Mouse (Mus musculus) limb, embryonic 10.5 days (tissue): ENCODE data around the gene Sqstm1. TPM values are rescaled to one million over a fixed set of nuclear protein-coding genes. Genes with fewer than 3 reads are reported as not detected.

ENCODE experiments used
- DNase-seq: peaks from one replicate; pipeline ENCODE4 v3.0.0-alpha.2; 2017; ENCODE audit warnings: low spot score
- H3K27ac ChIP-seq: fragments of 300-500 bp; sonication (generic); 2 replicates; pipeline ENCODE4 v1.5.1; 2016; ENCODE audit warnings: mild to moderate bottlenecking
- H3K27me3 ChIP-seq: fragments of 300-500 bp; sonication (generic); 2 replicates; pipeline ENCODE4 v1.6.1; 2016; ENCODE audit warnings: low read depth, mild to moderate bottlenecking; ENCODE audit not compliant: poor library complexity, severe bottlenecking
- H3K36me3 ChIP-seq: fragments of 300-500 bp; sonication (generic); 2 replicates; pipeline ENCODE4 v1.6.1; 2016; ENCODE audit warnings: mild to moderate bottlenecking, moderate library complexity
- H3K4me1 ChIP-seq: fragments of 300-500 bp; sonication (generic); 2 replicates; pipeline ENCODE4 v1.6.1; 2016
- H3K4me3 ChIP-seq: fragments of 300-500 bp; sonication (generic); 2 replicates; pipeline ENCODE4 v1.5.1; 2016; ENCODE audit warnings: mild to moderate bottlenecking, moderate library complexity
- H3K9me3 ChIP-seq: fragments of 300-500 bp; sonication (generic); replicated peaks from 2 replicates; pipeline ENCODE4 v1.6.1; 2016; ENCODE audit warnings: mild to moderate bottlenecking
- WGBS: fragments of 180-500 bp; shearing (Covaris S2); methylation state at CpG from one replicate; pipeline ENCODE4 v1.1.7; 2016; 5-methylcytosine and 5-hydroxymethylcytosine counted together
- polyA plus RNA-seq: library from polyadenylated mRNA; unstranded; fragments of >200 nt; fragmentation: Nextera tagmentation; extraction: Ambion mirVana; gene quantifications from 2 replicates; pipeline ENCODE4 v1.2.1, GENCODE M21; 2016

Gene Sqstm1
- polyA plus RNA-seq, 1 experiment from 2014 or later: 137 TPM

GRCm38 (mm10) chr11:50168352-50168751 is 42.3 kb downstream of the Sqstm1 start:
- WGBS: 82% methylated on average over 5 of the region's 5 CpGs
- no peaks in the 10 kb centered on the region for H3K4me1 ChIP-seq
- H3K27ac ChIP-seq: no peak overlapping the region
- peaks cover 65% of the 10 kb centered on the region for H3K36me3 ChIP-seq
- no peak for DNase-seq
- H3K27me3 ChIP-seq: no peaks in the 10 kb centered on the region
- H3K4me3 ChIP-seq: no peak overlapping the region
- H3K9me3 ChIP-seq: no peaks in the 10 kb centered on the region

GRCm38 (mm10) chr11:50162338-50163050 is 48.1 kb downstream of the Sqstm1 start:
- H3K4me1 ChIP-seq: no peaks in the 10 kb centered on the region
- no peak overlapping the region for H3K27ac ChIP-seq
- H3K36me3 ChIP-seq: peaks cover 83% of the 10 kb centered on the region
- no peak for DNase-seq
- H3K4me3 ChIP-seq: no peak overlapping the region
- H3K9me3 ChIP-seq: no peaks in the 10 kb centered on the region
- WGBS: 95% methylated on average over 3 of the region's 3 CpGs
- H3K27me3 ChIP-seq: no peaks in the 10 kb centered on the region

GRCm38 (mm10) chr11:50161578-50162304 is 48.9 kb downstream of the Sqstm1 start:
- H3K9me3 ChIP-seq: no peaks in the 10 kb centered on the region
- DNase-seq: peak; percentile 82
- H3K27me3 ChIP-seq: no peaks in the 10 kb centered on the region
- H3K4me3 ChIP-seq: no peak overlapping the region
- peaks cover 90% of the 10 kb centered on the region for H3K36me3 ChIP-seq
- H3K4me1 ChIP-seq: no peaks in the 10 kb centered on the region
- WGBS: 65% methylated on average over 10 of the region's 10 CpGs
- H3K27ac ChIP-seq: no peak overlapping the region

- H3K27ac ChIP-seq: no peak overlapping the region
- DNase-seq: no peak
- H3K9me3 ChIP-seq: no peaks in the 10 kb centered on the region
- no peaks in the 10 kb centered on the region for H3K4me1 ChIP-seq
- WGBS: 84% methylated on average over 4 of the region's 4 CpGs
- peaks cover 98% of the 10 kb centered on the region for H3K36me3 ChIP-seq
- no peak overlapping the region for H3K4me3 ChIP-seq
- no peaks in the 10 kb centered on the region for H3K27me3 ChIP-seq
These were observed 51.3 kb downstream of the Sqstm1 start for GRCm38 (mm10) chr11:50159347-50159746.

- Histone ChIP-seq H3K27ac (no peak overlapping the region), H3K4me3 (no peak overlapping the region), H3K36me3 (peaks cover 98% of the 10 kb centered on the region), H3K9me3 (no peaks in the 10 kb centered on the region), H3K27me3 (no peaks in the 10 kb centered on the region), H3K4me1 (no peaks in the 10 kb centered on the region)
- 87% methylated on average over 7 of the region's 7 CpGs for WGBS
- no peak for DNase-seq
These were observed 52.3 kb downstream of the Sqstm1 start for GRCm38 (mm10) chr11:50158346-50158745.

GRCm38 (mm10) chr11:50156725-50157258 is 53.8 kb downstream of the Sqstm1 start:
- Histone ChIP-seq H3K4me3 (no peak overlapping the region), H3K27me3 (no peaks in the 10 kb centered on the region), H3K36me3 (peaks cover 98% of the 10 kb centered on the region), H3K4me1 (no peaks in the 10 kb centered on the region), H3K9me3 (no peaks in the 10 kb centered on the region), H3K27ac (no peak overlapping the region)
- DNase-seq: no peak
- 95% methylated on average over 16 of the region's 16 CpGs for WGBS

- 93% methylated on average over 2 of the region's 2 CpGs for WGBS
- H3K4me1 ChIP-seq: no peaks in the 10 kb centered on the region
- H3K9me3 ChIP-seq: no peaks in the 10 kb centered on the region
- no peaks in the 10 kb centered on the region for H3K27me3 ChIP-seq
- peaks cover 98% of the 10 kb centered on the region for H3K36me3 ChIP-seq
- DNase-seq: no peak
- H3K27ac ChIP-seq: no peak overlapping the region
- no peak overlapping the region for H3K4me3 ChIP-seq
These were observed 54.8 kb downstream of the Sqstm1 start for GRCm38 (mm10) chr11:50155785-50156184.

GRCm38 (mm10) chr11:50154777-50155520 is 55.7 kb downstream of the Sqstm1 start:
- 86% methylated on average over 12 of the region's 12 CpGs for WGBS
- Histone ChIP-seq H3K27me3 (no peaks in the 10 kb centered on the region), H3K4me1 (no peaks in the 10 kb centered on the region), H3K27ac (no peak overlapping the region), H3K9me3 (no peaks in the 10 kb centered on the region), H3K4me3 (no peak overlapping the region), H3K36me3 (peaks cover 98% of the 10 kb centered on the region)
- no peak for DNase-seq

GRCm38 (mm10) chr11:50154166-50154565 is 56.5 kb downstream of the Sqstm1 start:
- peaks cover 98% of the 10 kb centered on the region for H3K36me3 ChIP-seq
- no peak overlapping the region for H3K4me3 ChIP-seq
- no peak for DNase-seq
- WGBS: 78% methylated on average over 9 of the region's 9 CpGs
- H3K27ac ChIP-seq: no peak overlapping the region
- H3K27me3 ChIP-seq: no peaks in the 10 kb centered on the region
- H3K4me1 ChIP-seq: no peaks in the 10 kb centered on the region
- H3K9me3 ChIP-seq: no peaks in the 10 kb centered on the region

- H3K36me3 ChIP-seq: peaks cover 97% of the 10 kb centered on the region
These were observed 59.3 kb downstream of the Sqstm1 start for GRCm38 (mm10) chr11:50151374-50151773.

GRCm38 (mm10) chr11:50149603-50150150 is 61.0 kb downstream of the Sqstm1 start:
- 94% methylated on average over 9 of the region's 9 CpGs for WGBS
- no peak for DNase-seq
- no peaks in the 10 kb centered on the region for H3K4me1 ChIP-seq
- H3K36me3 ChIP-seq: peaks cover 99% of the 10 kb centered on the region
- H3K27ac ChIP-seq: no peak overlapping the region
- no peak overlapping the region for H3K4me3 ChIP-seq
- no peaks in the 10 kb centered on the region for H3K9me3 ChIP-seq
- no peaks in the 10 kb centered on the region for H3K27me3 ChIP-seq

More at GRCm38 (mm10) chr11:50151374-50151773, 59.3 kb downstream of the Sqstm1 start:
- H3K4me1 ChIP-seq: no peaks in the 10 kb centered on the region
- no peak for DNase-seq
- no peaks in the 10 kb centered on the region for H3K27me3 ChIP-seq
- H3K9me3 ChIP-seq: no peaks in the 10 kb centered on the region
- H3K27ac ChIP-seq: no peak overlapping the region
- no peak overlapping the region for H3K4me3 ChIP-seq
- WGBS: 88% methylated on average over 3 of the region's 3 CpGs
